Mouse (Mus musculus) 3134 (cell line): ENCODE measurements around the gene Ssrp1.

ENCODE experiments used
- DNase-seq: peaks from one replicate; pipeline ENCODE4 v3.0.0-alpha.2; 2011; ENCODE audit warnings: low spot score; ENCODE audit not compliant: insufficient read length; ENCODE audit errors: extremely low read depth

The Ssrp1 gene

DNA sequence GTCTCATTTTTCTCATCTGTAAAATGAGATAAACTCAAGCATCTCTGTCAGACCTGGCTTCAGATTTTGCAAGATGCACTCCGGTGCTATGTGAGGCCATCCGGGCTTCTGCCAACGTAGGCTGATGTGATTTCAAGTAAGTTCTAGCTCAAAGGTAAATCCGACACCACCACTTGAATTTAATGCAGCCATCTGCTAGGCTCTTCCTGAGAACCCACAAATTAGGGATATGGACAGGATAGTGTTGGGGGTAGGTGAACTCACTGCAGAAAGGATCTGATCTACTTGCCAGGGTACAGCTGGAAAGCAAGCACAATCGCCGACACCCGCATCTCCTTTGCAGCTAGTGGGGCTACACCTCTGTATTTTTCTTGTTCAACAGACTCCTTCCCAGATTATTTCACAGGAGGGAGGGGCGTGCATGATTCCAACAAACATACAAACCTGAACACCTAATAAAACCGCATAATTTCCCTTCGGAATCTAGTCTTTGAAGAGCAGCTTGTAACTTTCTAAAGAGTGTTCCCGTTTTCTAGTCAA, 457 bp upstream of the Ssrp1 start:
- no peak for DNase-seq

DNA sequence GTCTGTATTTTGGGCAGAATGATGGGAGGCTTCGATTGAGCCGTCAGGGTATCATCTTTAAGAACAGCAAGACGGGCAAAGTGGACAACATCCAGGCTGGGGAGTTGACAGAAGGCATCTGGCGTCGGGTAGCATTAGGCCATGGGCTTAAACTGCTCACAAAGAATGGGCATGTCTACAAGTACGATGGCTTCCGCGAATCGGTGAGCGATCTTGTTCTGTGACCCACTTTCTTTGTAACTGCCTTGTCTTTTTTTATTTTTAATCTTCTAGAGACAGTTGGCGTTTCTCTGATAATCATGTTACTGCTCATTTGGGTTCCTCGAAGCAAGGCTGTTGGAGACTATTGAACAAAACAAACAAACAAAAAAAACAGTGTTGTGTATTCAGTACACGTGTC, 1.3 kb downstream of the Ssrp1 start:
- DNase-seq = no peak

DNA sequence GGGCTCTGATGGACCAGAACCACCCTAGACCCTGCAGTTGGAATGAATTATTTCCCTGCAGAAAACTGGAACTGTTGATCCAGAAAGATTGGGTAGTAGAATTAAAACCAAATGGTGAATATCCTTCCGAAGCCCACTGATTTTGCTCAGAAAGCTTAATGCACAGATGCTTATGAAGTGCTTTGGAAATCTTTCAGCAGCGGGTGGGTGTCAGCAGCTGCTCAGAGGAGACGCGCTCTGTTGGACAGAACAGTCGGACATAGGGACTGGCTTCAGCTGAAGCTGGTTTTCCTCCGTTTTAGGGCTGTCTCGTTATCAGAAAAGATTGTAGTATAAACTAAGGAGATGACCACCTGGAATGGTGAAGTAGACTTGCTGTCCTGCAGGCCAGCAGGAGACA, 6.6 kb downstream of the Ssrp1 start:
- DNase-seq = no peak

DNA sequence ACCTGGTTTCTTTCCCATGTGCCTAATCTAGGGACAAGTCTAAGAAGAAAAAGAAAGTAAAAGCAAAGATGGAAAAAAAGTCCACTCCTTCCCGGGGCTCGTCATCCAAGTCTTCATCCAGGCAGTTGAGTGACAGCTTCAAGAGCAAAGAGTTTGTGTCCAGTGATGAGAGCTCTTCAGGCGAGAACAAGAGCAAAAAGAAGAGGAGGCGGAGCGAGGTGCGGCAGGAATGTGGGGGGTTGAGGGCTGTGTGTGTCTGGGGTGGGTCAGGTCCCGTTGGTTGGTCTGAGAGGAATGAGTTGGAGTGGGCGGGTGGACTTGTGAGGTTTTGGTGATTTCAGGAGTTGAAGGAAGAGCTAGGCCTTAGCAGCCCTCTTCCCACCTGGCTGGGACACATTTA, 9.2 kb downstream of the Ssrp1 start:
- no peak for DNase-seq

DNA sequence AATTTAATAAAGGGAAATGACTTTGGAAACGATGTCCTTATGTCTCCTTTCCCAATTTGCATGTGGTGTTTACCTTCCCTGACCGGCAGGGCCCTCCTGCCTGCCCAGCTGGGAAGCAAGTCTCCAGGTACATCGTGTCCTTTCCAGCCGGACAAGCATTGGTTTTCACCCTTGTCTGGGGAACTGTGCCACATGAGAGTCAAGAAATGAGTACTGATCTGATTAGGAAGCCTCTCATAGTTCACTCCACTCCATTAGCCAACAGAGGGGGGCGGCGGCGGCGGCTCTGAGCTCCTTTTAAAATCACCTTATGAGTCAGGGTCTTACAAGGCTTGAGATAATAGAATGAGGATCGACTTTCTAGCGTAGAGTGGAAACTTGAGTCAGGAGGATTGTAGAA, 10.0 kb downstream of the Ssrp1 start:
- no peak for DNase-seq

DNA sequence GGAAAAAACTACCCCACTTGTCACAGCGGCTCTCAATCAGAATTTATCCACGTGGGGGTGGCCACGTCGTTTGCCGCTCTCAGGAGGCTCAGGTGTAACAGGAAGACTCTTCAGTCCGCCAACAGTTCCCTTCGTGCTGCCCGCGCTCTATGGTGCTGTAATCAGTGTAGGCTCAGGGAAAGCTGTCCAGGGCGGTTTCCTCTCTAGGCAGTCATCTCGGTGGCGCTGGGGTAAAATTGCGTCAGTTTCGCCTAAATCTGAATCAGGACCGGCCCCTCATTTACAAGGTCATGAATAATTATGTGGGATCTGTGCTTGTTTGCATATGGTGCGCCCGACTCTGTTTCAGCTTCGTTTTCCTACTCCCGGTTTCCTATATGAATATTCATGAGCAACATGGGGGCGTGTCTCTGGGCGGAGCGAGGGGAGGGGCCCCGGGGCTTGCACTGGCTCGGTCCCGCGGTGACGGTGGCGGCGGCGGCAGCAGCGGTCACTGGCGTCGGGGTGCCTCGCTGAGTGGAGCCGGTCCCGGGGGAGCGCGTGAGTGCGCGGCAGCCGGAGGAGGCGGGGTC, 10.6 kb downstream of the Ssrp1 start, which contains the start of gene Tnks1bp1:
Tnks1bp1 (plus strand) TSS at position 427 of the 572 bp plus-strand sequence.
- peak; percentile 94 for DNase-seq

DNA sequence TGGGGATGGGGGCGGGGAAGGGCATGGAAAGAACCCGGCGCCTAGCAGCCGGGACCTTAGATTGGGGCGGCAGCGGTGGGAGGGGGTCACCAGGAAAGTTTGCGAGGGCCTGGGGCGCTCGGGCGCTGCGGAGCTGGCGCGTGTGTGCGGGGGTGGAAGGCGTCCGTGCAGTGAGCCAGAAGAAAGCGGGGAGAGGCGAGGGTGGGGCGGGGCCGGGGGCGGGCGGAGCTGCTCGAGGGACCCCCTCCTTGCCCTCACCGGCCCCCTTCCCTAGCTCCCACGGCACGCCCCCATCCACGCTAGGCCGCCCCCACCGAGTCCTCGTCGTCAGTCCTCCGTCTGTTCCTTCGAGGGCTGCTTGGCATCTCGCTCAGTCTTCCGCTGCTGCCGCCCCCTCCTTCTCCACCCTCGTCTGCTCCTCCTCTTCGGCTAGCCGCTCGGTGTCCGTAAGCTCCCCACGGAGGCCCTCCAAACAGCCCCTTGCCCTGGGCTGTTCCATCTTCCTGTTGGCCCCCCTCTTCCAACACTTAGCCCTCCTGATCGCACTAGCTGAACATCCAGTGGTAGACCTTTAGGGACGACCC, 11.2 kb downstream of the Ssrp1 start:
- no peak for DNase-seq

DNA sequence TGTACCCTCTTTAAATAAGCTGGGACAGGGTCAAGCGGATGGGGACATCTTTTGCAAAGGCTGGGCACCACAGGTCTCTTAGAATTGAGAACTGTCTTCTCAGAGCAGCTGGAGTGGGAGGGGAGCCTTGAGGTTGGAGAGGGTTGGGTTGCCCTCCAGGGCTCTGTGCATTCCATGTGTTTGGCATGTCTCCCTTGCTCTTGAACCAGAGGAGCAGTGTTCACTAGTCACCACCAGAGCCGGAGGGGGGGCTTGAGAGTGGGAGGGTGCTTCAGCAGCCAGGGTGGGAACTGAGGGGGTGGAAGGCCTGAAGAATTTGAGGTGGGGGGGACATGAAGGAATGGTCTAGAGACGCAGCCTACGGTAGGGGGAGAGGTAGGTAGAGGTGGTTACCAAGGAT, 12.2 kb downstream of the Ssrp1 start:
- peak; percentile 67 for DNase-seq

DNA sequence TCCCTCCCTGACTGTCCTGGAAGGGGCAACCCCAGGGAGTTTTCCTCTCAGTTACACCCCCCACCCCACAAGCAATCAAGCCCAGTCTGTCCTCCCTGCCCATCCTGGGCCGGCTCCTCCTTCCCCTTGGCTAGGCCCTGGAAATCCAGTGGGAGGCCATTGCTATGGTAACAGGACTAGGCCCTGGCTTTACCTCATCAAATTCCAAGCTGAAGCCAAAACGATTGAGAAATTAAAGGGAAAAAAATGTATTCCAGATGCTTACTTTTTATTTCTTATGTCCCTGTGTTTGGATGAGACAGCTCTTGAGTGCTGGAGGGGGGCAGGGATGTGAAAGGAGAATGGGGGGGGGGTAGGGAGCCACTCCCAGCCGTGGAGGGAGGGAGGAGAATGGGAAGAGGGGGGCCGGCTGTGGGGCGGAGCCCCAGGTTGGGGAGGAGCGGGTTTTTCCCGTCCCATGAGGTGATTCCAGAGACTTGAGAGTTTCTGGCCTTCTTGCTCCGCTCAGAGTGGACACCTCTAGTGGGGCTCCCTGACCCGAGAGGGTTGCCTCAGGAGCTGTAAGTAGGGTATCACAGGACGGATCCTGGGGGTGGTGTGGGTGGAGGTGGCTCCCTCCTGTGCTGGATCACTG, 13.1 kb downstream of the Ssrp1 start:
- peak; percentile 87 for DNase-seq

DNA sequence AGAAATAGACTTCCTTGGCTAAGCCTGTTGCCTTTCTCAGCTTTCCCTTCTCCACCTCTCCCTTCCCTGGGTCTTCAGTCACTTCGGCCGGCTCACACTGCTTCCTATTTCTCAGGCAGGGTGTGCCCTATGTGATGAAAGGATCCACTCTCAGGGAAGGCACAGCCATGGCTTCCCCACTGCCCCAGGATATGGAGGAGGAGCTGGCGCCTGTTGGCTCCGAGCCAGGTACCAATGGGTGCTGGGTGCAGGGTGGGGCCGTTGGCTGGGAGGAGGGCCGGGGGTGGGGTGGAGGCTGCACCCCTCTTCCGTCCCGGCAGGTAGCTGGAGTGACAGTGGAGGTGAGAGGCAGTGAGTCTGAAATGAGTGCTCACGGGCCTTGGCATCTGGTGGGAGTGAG, 13.7 kb downstream of the Ssrp1 start:
- DNase-seq = peak; percentile 75

DNA sequence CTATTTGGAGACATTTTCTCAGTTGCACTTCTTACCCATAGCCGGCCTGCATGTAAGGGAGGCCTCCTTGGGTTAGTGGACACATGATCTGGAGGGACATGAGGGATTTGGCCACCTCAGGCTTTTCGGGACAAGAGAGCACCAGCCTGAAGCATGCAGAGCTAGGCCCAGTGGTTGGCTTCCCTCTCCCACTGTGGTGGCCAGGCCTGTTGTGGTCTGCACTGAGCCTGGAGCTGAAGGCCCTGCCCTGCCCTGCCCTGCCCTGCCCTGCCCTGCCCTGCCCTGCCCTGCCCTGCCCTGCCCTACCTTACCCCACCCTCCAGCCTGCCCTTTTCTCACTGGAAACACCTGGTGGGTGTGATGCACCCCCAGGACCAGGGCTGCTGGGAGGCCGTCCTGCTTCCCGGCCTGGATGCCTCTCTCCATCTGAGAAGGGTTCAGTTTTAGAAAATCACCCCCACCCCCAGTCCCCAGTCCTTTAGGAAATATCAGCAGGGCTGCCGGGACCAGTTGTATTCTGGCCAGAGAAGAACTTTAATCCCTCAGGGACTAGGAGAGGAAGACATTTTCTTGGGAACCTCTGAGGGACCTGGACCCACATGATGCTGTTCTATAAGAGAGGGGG, 16.3 kb downstream of the Ssrp1 start:
- no peak for DNase-seq

DNA sequence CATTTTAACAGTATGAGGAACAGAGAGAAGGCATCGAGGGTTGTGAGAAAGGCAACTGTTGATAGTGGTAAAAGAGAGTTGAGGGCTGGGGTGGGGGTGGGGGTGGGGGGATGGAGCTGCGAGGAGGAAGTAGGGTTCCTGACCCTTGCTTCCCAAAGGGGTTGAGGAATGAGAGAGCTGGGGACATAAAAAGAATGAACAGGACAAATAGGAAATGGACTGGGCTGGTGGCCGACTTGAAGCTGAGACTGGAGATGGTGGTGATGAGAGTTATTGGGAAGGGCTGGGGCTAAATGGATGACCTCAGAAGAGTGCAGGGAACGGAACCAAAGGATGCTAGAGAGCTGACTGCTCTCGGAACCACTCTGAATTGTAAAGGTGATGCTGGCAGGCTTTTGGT, 19.7 kb downstream of the Ssrp1 start:
- no peak for DNase-seq

DNA sequence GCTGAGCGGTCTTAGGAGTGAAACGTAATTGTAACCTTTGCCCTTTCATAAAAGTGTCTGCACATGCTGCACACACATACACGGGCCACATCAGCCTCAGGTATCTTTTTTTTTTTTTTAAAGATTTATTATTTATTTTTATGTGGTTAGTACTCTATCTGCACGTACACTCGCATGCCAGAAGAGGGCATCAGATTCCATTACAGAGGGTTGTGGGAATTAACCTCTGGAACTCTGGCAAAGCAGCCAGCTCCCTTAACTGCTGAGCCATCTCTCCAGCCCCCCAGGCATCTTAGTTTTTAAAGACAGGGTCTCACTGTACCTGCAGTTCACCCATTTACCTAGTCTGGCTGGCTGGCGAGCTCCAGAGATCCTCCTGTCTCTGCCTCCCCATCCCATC, 22.6 kb downstream of the Ssrp1 start:
- no peak for DNase-seq

DNA sequence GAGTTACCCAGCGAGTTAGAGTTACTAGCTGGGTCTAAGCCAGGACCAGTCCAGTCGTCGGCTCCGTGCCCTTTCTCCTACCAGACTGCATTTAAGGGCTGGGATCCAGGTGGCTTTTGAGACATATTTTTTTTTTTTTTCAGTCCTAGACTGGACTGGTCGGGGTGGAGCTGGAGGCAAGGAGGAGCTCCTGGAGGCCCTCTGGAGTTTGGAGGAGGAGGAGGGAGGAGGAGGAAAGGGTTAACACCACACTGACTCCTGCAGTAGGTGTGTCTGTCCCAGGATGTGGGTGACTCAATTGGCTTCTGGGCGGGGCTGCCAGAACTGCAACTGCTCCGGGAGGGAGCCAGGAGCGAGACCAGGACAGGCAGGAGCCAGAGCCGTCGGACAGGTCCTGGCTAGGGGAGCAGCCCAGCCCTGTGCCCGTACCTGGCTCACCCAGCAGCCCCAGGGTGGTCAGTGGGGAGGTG, 23.6 kb downstream of the Ssrp1 start:
- DNase-seq = peak; percentile 87

DNA sequence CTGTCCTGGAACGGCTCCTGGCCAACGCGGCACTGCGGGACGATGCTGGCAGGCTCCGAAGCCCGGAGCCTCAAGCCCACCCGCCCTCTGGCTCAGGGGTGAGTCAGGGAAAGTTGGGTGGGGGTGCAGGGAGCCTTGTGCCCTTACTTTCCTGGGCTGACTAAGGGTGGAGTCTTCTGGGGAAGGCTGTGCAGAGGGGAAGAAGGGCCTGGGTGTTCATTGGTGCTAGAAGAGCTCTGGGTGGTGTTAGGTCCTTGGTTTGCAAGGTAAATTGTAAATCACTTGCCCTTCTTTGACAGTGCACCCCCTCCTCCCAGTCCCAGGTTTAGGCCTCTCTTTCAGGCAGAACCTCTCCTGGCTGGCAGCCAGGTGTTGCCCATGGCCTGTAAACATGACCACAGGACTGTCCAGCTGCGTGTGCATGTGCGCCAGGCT, 24.1 kb downstream of the Ssrp1 start:
- DNase-seq = no peak

DNA sequence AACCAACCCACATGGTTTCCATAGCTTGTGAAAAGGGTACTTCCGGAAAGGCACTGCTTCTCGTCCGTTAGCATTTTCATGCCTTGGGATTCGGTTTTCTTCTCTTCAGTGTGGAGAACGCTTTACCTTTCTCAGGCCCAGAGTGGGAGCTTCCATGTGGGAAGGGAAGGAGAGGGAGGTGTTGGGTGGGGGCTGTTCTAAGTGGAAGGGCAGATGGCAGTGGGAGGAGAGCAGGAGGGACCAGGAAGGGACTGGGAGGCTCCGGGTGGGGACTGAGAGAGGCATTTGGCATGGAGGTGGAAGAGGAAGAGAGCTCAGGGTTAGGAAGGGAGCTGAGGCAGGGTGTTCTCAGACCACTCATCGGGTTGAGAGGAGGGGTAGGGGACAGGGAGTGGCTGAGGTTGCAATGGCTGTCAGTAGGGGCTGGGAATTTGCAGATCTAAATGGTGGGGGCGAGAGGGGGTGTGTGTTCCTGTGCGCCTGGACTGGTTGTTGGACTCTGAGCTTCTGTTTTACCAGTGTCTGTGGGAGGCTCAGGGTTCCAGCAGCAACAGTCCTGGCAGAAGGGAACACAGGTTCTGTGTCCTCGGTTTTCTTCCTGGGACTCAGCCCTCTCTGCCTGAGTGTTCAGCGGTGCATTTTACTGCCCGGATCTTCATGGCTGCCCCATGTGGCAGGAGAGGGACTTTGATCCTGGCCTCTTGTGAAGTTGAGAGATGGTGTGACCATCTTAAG, 28.3 kb downstream of the Ssrp1 start:
- no peak for DNase-seq

DNA sequence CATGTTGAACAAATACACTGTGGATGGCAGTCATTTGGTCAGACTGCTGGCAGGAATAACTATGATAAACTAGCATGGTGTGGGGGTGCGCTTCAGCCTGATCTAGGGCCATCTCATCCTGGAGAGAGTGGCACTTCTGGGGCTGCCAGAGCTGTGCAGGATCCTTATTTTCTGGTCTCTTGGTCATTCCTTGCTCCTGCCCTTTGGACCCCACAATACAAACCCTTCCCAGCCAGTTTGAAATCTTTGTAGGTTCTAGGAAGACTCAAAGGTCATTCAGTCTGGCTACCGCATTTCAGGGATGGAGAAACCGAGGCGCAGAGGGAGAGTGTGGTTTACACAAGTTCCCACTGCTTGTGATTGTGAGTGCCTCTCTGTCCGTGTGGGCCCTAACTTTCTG, 29.9 kb downstream of the Ssrp1 start:
- no peak for DNase-seq

DNA sequence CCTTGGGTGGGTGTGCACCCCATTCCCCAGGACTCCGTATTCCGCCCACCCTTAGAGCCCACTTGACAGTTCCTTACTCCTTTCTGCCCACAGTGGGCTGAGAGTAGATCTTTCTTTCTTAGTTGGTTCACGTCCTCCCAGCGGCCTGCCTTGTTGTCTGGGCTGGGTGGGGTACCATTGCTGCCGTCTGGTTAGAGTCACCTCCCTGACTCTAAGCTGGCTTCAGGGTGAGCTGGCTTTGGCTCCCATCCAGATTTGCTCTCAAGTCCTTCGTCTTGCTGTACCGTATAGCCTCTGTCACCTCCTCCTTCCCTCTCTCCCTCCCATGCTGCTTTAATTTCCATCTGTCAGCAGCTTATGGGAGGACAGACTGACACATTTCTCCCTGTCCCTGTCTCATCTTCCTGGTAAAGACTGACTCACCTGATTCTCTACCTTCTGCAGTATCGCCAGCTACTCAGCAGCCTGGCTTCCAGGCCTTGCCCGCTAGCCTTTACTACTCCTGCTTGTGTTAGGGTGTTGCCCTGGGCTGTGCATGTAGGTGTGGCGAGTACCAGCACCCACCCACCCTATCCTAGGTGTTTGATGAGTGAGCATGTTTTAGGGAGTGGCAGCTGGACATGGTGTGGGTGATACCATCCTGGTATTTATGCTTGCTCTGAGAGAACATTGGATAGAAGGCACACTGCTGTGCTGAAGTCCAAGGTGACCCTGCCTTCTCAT, 31.0 kb downstream of the Ssrp1 start:
- DNase-seq = no peak

DNA sequence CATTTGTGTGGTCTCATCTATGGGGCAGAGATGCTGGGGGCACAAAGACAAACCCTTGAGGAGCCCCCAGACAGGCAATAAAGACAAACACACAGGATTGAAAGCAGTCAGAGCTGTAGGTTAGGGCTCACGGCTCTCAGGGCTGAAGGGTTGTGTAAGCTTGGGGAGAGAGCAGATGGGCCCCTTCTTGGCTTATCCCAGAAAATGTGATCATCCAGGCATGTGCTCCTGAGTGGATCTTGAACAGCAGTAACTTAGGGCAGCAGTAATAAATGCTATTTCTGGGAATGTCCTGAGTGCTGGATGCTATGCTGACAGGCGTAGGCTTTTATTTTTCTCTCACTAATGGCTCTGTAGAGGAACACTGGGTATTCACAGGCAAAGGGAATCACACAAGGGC, 31.6 kb downstream of the Ssrp1 start:
- DNase-seq = no peak

DNA sequence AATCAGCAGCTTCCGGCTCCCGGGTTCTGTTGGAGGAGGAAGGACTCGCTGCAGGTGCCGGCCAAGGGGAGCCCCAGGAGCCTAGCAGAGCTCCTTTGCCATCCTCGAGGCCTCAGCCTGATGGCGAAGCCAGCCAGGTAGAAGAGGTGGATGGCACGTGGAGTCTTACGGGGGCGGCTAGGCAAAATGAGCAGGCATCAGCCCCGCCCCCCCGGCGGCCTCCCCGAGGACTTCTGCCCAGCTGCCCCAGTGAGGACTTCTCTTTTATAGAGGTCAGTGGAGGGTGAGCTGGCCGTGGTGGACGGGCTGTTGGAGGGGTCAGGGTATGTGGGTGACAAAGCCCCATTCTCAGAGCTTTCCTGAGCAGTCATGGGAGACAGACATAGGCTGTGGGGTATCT, 33.1 kb downstream of the Ssrp1 start:
- no peak for DNase-seq
